ENCODE assay signal across 22 mouse cellular contexts in genomic region chr1:121350616-121351015, GRCm38 (mm10). TPM values are rescaled to one million over a fixed set of nuclear protein-coding genes. Genes with fewer than 3 reads are reported as not detected.
A peak's percentile ranks its signal among the peaks of the same experiment; 100 is the strongest.
DNase-seq lines count a peak whose midpoint lies in the region; ATAC-seq and TF ChIP-seq lines count a peak whose summit lies in the region.
"Had no signal": no experiment of that assay in that cellular context is flagged by ENCODE, and none has a peak within 500 bp of the region (broad histone marks: within the 10 kb centered on the region; RNA-seq: fewer than 3 reads in every experiment).

No protein-coding gene starts in this region.

- H3K79me2 ChIP-seq in myocyte (ENCODE audit: control insufficient read depth, insufficient read depth), result no peaks in the 10 kb centered on the region

- no peaks in the 10 kb centered on the region for H3K4me1 ChIP-seq in lung, postnatal 0 days (ENCODE audit: insufficient read depth, low read depth, low read length)
- H3K4me1 ChIP-seq in stomach, embryonic 15.5 days, result no peaks in the 10 kb centered on the region
- H3K4me1 ChIP-seq in forebrain, embryonic 11.5 days (replicated peaks; ENCODE audit: control insufficient read depth, insufficient read depth, low read length), result no peaks in the 10 kb centered on the region
- H3K4me1 ChIP-seq: forebrain, embryonic 10.5 days; heart, embryonic 10.5 days; heart, embryonic 13.5 days; hindbrain, embryonic 12.5 days; hindbrain, embryonic 15.5 days had no signal

- peak; percentile 25; the same call in 1 of the 2 replicates for ATAC-seq in lung, postnatal 0 days
- ATAC-seq in stomach, embryonic 15.5 days (ENCODE audit: insufficient read depth, low FRiP score, low read depth), result no peak
- no peak for ATAC-seq in forebrain, embryonic 11.5 days (replicated peaks; ENCODE audit: low FRiP score)
- ATAC-seq: activated CD4-positive, CD25-positive, alpha-beta regulatory T cell, adult 4 months; CD4-positive, CD25-positive, alpha-beta regulatory T cell, adult 4 months; forebrain, embryonic 14.5 days; forebrain, postnatal 0 days had no signal

- no peaks in the 10 kb centered on the region for H3K27me3 ChIP-seq in lung, postnatal 0 days (replicated peaks; ENCODE audit: insufficient read depth, low read length)
- no peaks in the 10 kb centered on the region for H3K27me3 ChIP-seq in myocyte (ENCODE audit: control insufficient read depth, insufficient read depth, insufficient read length)
- no peaks in the 10 kb centered on the region for H3K27me3 ChIP-seq in stomach, embryonic 15.5 days (replicated peaks)
- H3K27me3 ChIP-seq in forebrain, embryonic 11.5 days (ENCODE audit: control insufficient read depth, insufficient read depth, low read length), result no peaks in the 10 kb centered on the region
- H3K27me3 ChIP-seq: heart, embryonic 13.5 days; hindbrain, embryonic 12.5 days; hindbrain, embryonic 15.5 days had no signal

- TF ChIP-seq EP300 in lung, postnatal 0 days (IDR thresholded peaks at IDR 0.05), result no peak

- no peak overlapping the region; the same call in 1 of the 2 replicates for H3K4me2 ChIP-seq in lung, postnatal 0 days (replicated peaks; ENCODE audit: low read depth, low read length)
- peak overlapping the region; percentile 24 for H3K4me2 ChIP-seq in myocyte (ENCODE audit: low read depth)
- no peak overlapping the region for H3K4me2 ChIP-seq in stomach, embryonic 15.5 days
- no peak overlapping the region for H3K4me2 ChIP-seq in forebrain, embryonic 11.5 days (ENCODE audit: low read depth, low read length, severe bottlenecking)
- H3K4me2 ChIP-seq: heart, embryonic 13.5 days; hindbrain, embryonic 12.5 days; hindbrain, embryonic 15.5 days had no signal

- peak; percentile 33 for DNase-seq in lung, postnatal 0 days (ENCODE audit: low spot score)
- no peak for DNase-seq in lung, adult 18-20 months
- DNase-seq in forebrain, embryonic 11.5 days (ENCODE audit: low spot score), result no peak
- no peak for DNase-seq in cerebellum, adult 9-10 months
- DNase-seq: adrenal gland, adult 8-10 months; adrenal gland, postnatal 25 days; cerebellum, adult 11-12 months; cerebellum, adult 8-10 months; cerebellum, postnatal 14 days; forebrain, postnatal 0 days; gastrocnemius, postnatal 25 days; heart, adult 2 months had no signal

- no peak for TF ChIP-seq POLR2A in myocyte (IDR thresholded peaks at IDR 0.05; ENCODE audit: insufficient read length, low read depth)

- 69% methylated on average over 13 of the region's 13 CpGs for WGBS in lung, postnatal 0 days
- 63% methylated on average over 13 of the region's 13 CpGs for WGBS in stomach, embryonic 15.5 days
- WGBS in forebrain, embryonic 11.5 days, result 89% methylated on average over 13 of the region's 13 CpGs

- peak overlapping the region; percentile 49; the same call in 1 of the 2 replicates for H3K27ac ChIP-seq in lung, postnatal 0 days (ENCODE audit: low read length)
- H3K27ac ChIP-seq in stomach, embryonic 15.5 days, result 0 out of 2 replicates have a peak overlapping the region, but pooled peaks have one; percentile 22
- H3K27ac ChIP-seq in forebrain, embryonic 11.5 days (ENCODE audit: low read depth, low read length), result no peak overlapping the region
- H3K27ac ChIP-seq: forebrain, embryonic 10.5 days; heart, adult 2 months; heart, embryonic 10.5 days; heart, embryonic 13.5 days; hindbrain, embryonic 12.5 days; hindbrain, embryonic 15.5 days had no signal

- no peaks in the 10 kb centered on the region for H3K36me3 ChIP-seq in lung, postnatal 0 days (ENCODE audit: insufficient read depth, low read length)
- H3K36me3 ChIP-seq in myocyte (ENCODE audit: control insufficient read depth, insufficient read depth), result no peaks in the 10 kb centered on the region
- H3K36me3 ChIP-seq in stomach, embryonic 15.5 days, result no peaks in the 10 kb centered on the region
- H3K36me3 ChIP-seq in forebrain, embryonic 11.5 days (ENCODE audit: control insufficient read depth, insufficient read depth, low read length), result no peaks in the 10 kb centered on the region
- H3K36me3 ChIP-seq: forebrain, embryonic 10.5 days; heart, embryonic 10.5 days; heart, embryonic 13.5 days; hindbrain, embryonic 12.5 days; hindbrain, embryonic 15.5 days had no signal

- TF ChIP-seq CTCF in lung, postnatal 0 days (IDR thresholded peaks at IDR 0.05), result no peak

- no peak overlapping the region for H3K9ac ChIP-seq in lung, postnatal 0 days (replicated peaks; ENCODE audit: low read depth)
- no peak overlapping the region for H3K9ac ChIP-seq in stomach, embryonic 15.5 days
- H3K9ac ChIP-seq in forebrain, embryonic 11.5 days (ENCODE audit: low read length), result no peak overlapping the region
- H3K9ac ChIP-seq: forebrain, postnatal 0 days; heart, embryonic 13.5 days; hindbrain, embryonic 12.5 days; hindbrain, embryonic 15.5 days had no signal

- no peak overlapping the region for H3ac ChIP-seq in myocyte (ENCODE audit: control insufficient read depth, insufficient read length)

- no peaks in the 10 kb centered on the region for H3K9me3 ChIP-seq in lung, postnatal 0 days (ENCODE audit: low read length)
- no peaks in the 10 kb centered on the region for H3K9me3 ChIP-seq in stomach, embryonic 15.5 days
- H3K9me3 ChIP-seq in forebrain, embryonic 11.5 days (ENCODE audit: control insufficient read depth, low read length), result no peaks in the 10 kb centered on the region
- H3K9me3 ChIP-seq: forebrain, embryonic 10.5 days; heart, embryonic 10.5 days; heart, embryonic 13.5 days; hindbrain, embryonic 12.5 days; hindbrain, embryonic 15.5 days had no signal

- no peak overlapping the region for H3K4me3 ChIP-seq in lung, postnatal 0 days (ENCODE audit: low read depth, low read length)
- no peak overlapping the region for H3K4me3 ChIP-seq in myocyte
- no peak overlapping the region for H3K4me3 ChIP-seq in stomach, embryonic 15.5 days (replicated peaks)
- H3K4me3 ChIP-seq in forebrain, embryonic 11.5 days (ENCODE audit: low read depth, low read length), result no peak overlapping the region
- H3K4me3 ChIP-seq: forebrain, embryonic 10.5 days; heart, adult 2 months; heart, embryonic 10.5 days; heart, embryonic 13.5 days; hindbrain, embryonic 12.5 days; hindbrain, embryonic 15.5 days had no signal

TF ChIP-seq in myocyte, 11 proteins besides CTCF, POLR2A, EP300 and RAD21:
- TF ChIP-seq REST (IDR thresholded peaks at IDR 0.05; ENCODE audit: insufficient read depth, insufficient read length) (no peak), MAX (IDR thresholded peaks at IDR 0.05; ENCODE audit: low read depth) (no peak), SRF (IDR thresholded peaks at IDR 0.05; ENCODE audit: control insufficient read depth, insufficient read length, low read depth) (no peak), E2F4 (IDR thresholded peaks at IDR 0.05; ENCODE audit: insufficient read depth) (no peak), USF1 (IDR thresholded peaks at IDR 0.05; ENCODE audit: low read depth) (no peak), POLR2AphosphoS2 (IDR thresholded peaks at IDR 0.05; ENCODE audit: insufficient read length, low read depth) (no peak), TCF3 (IDR thresholded peaks at IDR 0.05; ENCODE audit: insufficient read length, low read depth) (no peak)

RNA-seq across cellular contexts. Expression of gene Insig2, which starts 18.2 kb away (rescaled TPM):
- polyA plus RNA-seq in lung, postnatal 0 days (2015; fragmentation: Nextera tagmentation; extraction: Ambion mirVana), result 60.0 and 69.6 TPM in 2 replicates
- polyA plus RNA-seq in myocyte (2012; fragmentation: generic; extraction: Trizol), result 46.1 TPM
- polyA plus RNA-seq in stomach, embryonic 15.5 days (2015; fragmentation: Nextera tagmentation; extraction: Ambion mirVana), result 31.3 and 33.4 TPM in 2 replicates
- polyA plus RNA-seq in forebrain, embryonic 11.5 days (2014; fragmentation: Nextera tagmentation; extraction: Ambion mirVana), result 12.9 and 16.7 TPM in 2 replicates
